Mouse (Mus musculus) heart, embryonic 12.5 days (tissue): ENCODE results near the gene Zfp473. TPM values are rescaled to one million over a fixed set of nuclear protein-coding genes. Genes with fewer than 3 reads are reported as not detected.
A peak's percentile ranks its signal among the peaks of the same experiment; 100 is the strongest.
"Not testable (repeated sequence)": the region's sequence is repeated elsewhere in the genome, so short reads cannot be mapped to it uniquely, and the experiment has no call there.

Source experiments
- ATAC-seq: fragments of 200-750 bp; cut with Nextera tagmentation; 2 replicates; pipeline ENCODE4 v1.8.0; 2017; ENCODE audit warnings: moderate TSS enrichment, moderate library complexity; ENCODE audit not compliant: insufficient number of reproducible peaks, low FRiP score
- H3K27ac ChIP-seq: fragments of 300-500 bp; sonication (generic); 2 replicates; pipeline ENCODE4 v1.5.1; 2016; ENCODE audit warnings: mild to moderate bottlenecking, moderate library complexity; ENCODE audit not compliant: poor library complexity, severe bottlenecking
- H3K27me3 ChIP-seq: fragments of 300-500 bp; sonication (generic); replicated peaks from 2 replicates; pipeline ENCODE4 v1.6.1; 2016; ENCODE audit warnings: mild to moderate bottlenecking, moderate library complexity
- H3K36me3 ChIP-seq: fragments of 300-500 bp; sonication (generic); 2 replicates; pipeline ENCODE4 v1.6.1; 2016; ENCODE audit warnings: mild to moderate bottlenecking, moderate library complexity
- H3K4me1 ChIP-seq: fragments of 300-500 bp; sonication (generic); replicated peaks from 2 replicates; pipeline ENCODE4 v1.6.1; 2016; ENCODE audit warnings: mild to moderate bottlenecking
- H3K4me2 ChIP-seq: fragments of 300-500 bp; sonication (generic); 2 replicates; pipeline ENCODE4 v1.6.1; 2016; ENCODE audit warnings: mild to moderate bottlenecking, moderate library complexity
- H3K4me3 ChIP-seq: fragments of 300-500 bp; sonication (generic); 2 replicates; pipeline ENCODE4 v1.5.1; 2016; ENCODE audit warnings: mild to moderate bottlenecking
- H3K9ac ChIP-seq: fragments of 300-500 bp; sonication (generic); 2 replicates; pipeline ENCODE4 v1.6.1; 2016; ENCODE audit warnings: mild to moderate bottlenecking, moderate library complexity
- H3K9me3 ChIP-seq: fragments of 300-500 bp; sonication (generic); replicated peaks from 2 replicates; pipeline ENCODE4 v1.6.1; 2016; ENCODE audit warnings: mild to moderate bottlenecking, moderate library complexity
- WGBS: fragments of 180-500 bp; shearing (Covaris S2); methylation state at CpG from one replicate; pipeline ENCODE4 v1.1.7; 2016; 5-methylcytosine and 5-hydroxymethylcytosine counted together
- polyA plus RNA-seq: library from polyadenylated mRNA; unstranded; fragments of >200 nt; fragmentation: Nextera tagmentation; extraction: Ambion mirVana; gene quantifications from 2 replicates; pipeline ENCODE4 v1.2.1, GENCODE M21; 2016

The Zfp473 gene
- polyA plus RNA-seq, 1 experiment from 2014 or later, result 0.78 TPM

DNA sequence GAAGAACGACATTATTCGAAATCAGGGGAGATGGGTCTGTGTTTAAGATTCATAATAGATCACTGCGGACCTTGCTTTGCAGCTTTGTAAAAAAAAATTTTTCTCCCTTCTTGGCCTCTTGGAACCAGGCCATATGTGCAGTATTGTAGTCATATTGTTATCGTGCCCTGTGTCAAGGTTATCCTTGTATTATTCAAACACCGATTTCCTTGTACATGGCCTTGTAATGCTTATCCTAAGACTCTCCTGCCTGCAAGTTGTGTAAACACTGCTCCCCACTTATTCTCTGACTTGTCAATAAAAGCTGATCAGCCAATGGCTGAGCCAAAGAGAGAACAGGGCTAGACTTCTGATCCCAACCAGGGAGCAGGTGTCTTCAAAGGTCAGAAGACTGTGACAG, 28.8 kb downstream of the Zfp473 start:
- ATAC-seq, result no peak
- no peak overlapping the region for H3K9ac ChIP-seq
- no peaks in the 10 kb centered on the region for H3K4me1 ChIP-seq
- no peak overlapping the region for H3K27ac ChIP-seq
- 71% methylated on average over 5 of the region's 5 CpGs for WGBS
- no peak overlapping the region for H3K4me2 ChIP-seq
- peaks cover 31% of the 10 kb centered on the region for H3K27me3 ChIP-seq
- H3K4me3 ChIP-seq, result no peak overlapping the region
- H3K36me3 ChIP-seq, result no peaks in the 10 kb centered on the region
- H3K9me3 ChIP-seq, result no peaks in the 10 kb centered on the region

DNA sequence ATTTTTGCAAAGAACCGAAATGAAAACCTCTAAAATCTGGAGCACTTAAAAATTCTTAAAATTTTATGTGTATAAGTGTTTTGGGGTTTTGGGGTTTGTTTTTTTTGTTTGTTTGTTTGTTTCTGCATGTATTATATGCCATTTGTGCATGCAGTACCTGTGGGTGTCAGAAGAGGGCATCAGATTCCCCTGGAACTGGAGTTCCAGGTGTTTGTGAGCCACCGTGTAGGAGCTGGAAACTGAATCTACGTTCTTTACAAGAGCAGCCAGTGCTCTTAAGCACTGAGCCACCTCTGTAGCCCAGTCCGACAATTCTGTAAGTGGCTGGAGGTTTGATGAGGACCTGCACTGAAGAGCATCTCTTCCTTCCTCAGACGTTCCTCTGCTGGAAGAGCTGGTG, 41.0 kb downstream of the Zfp473 start:
- 83% methylated on average over 5 of the region's 5 CpGs for WGBS
- H3K4me2 ChIP-seq, result no peak overlapping the region
- no peak overlapping the region for H3K27ac ChIP-seq
- H3K4me3 ChIP-seq, result no peak overlapping the region
- no peak for ATAC-seq
- 0 out of 2 replicates have a peak, but pooled peaks cover 5% of the 10 kb centered on the region for H3K27me3 ChIP-seq
- H3K9ac ChIP-seq, result no peak overlapping the region
- H3K36me3 ChIP-seq, result no peaks in the 10 kb centered on the region
- no peaks in the 10 kb centered on the region for H3K4me1 ChIP-seq
- H3K9me3 ChIP-seq, result peaks cover 10% of the 10 kb centered on the region; the same call in 1 of the 2 replicates

DNA sequence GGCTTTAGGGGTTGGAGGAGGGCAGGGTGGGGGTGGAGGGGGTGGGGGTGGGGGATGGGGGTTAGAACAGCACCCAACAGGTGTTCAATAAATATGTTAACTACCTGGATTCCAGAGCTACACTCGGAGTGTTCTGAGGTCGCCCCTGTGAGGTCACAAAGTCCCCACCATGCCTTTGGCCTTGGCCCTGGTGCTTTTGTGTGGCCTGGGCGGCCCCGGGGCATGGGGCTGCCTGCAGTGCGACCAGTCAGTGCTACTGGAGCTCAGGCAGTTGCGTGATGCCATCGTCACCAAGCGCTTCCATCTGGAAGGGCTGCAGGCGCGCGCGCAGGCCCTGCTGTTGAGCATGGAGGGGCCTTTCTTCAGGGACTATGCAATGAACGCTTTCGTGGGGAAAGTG, 42.3 kb downstream of the Zfp473 start, which contains the start of gene Izumo2:
Gene Izumo2, plus strand, starts transcription at position 169 of the 400 bp plus-strand sequence.
- Histone ChIP-seq H3K4me3 (no peak within 1 kb of the TSS), H3K36me3 (no peaks in the 10 kb centered on the region), H3K4me1 (no peaks in the 10 kb centered on the region), H3K27me3 (0 out of 2 replicates have a peak, but pooled peaks cover 5% of the 10 kb centered on the region), H3K9ac (no peak within 1 kb of the TSS), H3K9me3 (peaks cover 10% of the 10 kb centered on the region; the same call in 1 of the 2 replicates), H3K27ac (no peak within 1 kb of the TSS), H3K4me2 (no peak within 1 kb of the TSS)
- 74% methylated on average over 14 of the region's 14 CpGs for WGBS
- no peak for ATAC-seq

DNA sequence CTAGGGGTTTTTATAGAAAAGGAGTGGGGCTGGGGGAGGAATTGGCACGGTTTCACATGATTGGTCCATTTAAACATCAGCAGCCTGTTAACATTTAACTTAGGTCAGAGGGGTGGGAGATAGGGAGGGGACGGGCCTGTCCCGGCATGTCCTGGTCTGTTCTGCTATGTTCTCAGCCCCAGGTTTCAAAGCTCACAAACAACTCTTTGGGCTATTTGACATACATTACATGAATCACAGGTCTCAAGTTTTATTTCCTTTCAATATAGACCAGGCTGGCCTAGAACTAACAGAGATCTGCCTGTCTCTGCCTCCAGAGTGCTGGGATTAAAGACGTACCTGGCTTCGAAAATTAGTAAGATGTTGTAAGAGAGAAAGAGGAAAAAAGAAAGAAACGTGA, 42.8 kb downstream of the Zfp473 start:
- not testable (repeated sequence) for ATAC-seq, H3K9ac ChIP-seq, H3K27me3 ChIP-seq, H3K27ac ChIP-seq, H3K4me1 ChIP-seq, H3K36me3 ChIP-seq, H3K4me2 ChIP-seq, H3K4me3 ChIP-seq
- WGBS, result 76% methylated on average over 6 of the region's 6 CpGs
- H3K9me3 ChIP-seq, result peaks cover 10% of the 10 kb centered on the region; the same call in 1 of the 2 replicates

DNA sequence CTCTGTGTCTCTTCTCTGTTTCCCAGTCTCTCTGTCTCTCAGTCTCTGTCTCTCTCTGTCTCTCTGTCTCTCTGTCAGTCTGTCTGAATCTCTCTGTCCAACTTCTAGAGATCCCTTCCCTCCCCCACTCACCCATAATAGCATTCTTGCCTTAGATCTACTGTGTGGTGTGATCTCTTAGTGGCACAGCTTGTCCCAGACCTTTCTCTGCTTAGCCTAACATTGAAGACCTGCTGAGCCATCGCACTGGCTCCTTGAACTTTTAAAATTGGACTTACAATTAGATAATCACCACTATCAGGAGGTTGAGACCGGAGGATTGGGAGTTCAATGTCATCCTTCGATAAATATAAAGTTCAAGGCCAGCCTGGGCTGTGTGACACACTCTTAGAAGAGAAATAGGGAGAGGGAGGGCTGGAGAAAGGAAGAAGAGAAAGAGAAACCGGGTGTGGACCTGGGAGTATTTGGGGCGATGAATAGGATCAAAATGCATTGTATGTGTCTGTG, 43.6 kb downstream of the Zfp473 start:
- Histone ChIP-seq H3K27ac (no peak overlapping the region), H3K4me3 (no peak overlapping the region), H3K9me3 (peaks cover 10% of the 10 kb centered on the region; the same call in 1 of the 2 replicates), H3K4me2 (no peak overlapping the region), H3K9ac (no peak overlapping the region), H3K4me1 (no peaks in the 10 kb centered on the region), H3K27me3 (no peaks in the 10 kb centered on the region), H3K36me3 (no peaks in the 10 kb centered on the region)
- no peak for ATAC-seq
- 82% methylated on average over 5 of the region's 5 CpGs for WGBS

DNA sequence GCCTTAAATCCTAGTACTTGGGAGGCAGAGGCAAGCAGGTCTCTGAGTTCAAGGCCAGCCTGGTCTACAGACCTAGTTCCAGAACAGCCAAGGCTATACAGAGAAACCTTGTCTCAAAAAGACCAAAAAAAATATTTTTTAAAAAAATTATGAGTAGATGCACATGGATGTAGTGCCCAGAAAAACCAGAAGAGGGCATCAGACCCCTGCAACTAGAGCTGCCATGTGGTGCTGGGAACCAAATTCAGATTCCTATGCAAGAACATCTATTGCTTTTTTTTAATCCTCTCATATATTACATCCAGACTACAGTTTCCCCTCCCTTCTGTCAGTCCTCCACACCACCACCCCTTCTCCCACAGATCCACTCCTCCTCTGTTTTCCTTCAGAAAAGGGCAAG, 44.5 kb downstream of the Zfp473 start:
- H3K4me1 ChIP-seq, result no peaks in the 10 kb centered on the region
- no peak overlapping the region for H3K9ac ChIP-seq
- H3K36me3 ChIP-seq, result no peaks in the 10 kb centered on the region
- no peak for ATAC-seq
- no peak overlapping the region for H3K27ac ChIP-seq
- H3K9me3 ChIP-seq, result peaks cover 10% of the 10 kb centered on the region; the same call in 1 of the 2 replicates
- H3K27me3 ChIP-seq, result no peaks in the 10 kb centered on the region
- H3K4me2 ChIP-seq, result no peak overlapping the region
- no peak overlapping the region for H3K4me3 ChIP-seq

- no peak for ATAC-seq
- Histone ChIP-seq H3K27me3 (no peaks in the 10 kb centered on the region; the same call in 1 of the 2 replicates), H3K4me1 (no peaks in the 10 kb centered on the region), H3K9me3 (peaks cover 9% of the 10 kb centered on the region; the same call in 1 of the 2 replicates), H3K4me3 (no peak overlapping the region), H3K36me3 (no peaks in the 10 kb centered on the region), H3K9ac (no peak overlapping the region), H3K4me2 (no peak overlapping the region), H3K27ac (no peak overlapping the region)
- WGBS, result 85% methylated on average over 4 of the region's 4 CpGs
Observed at GRCm38 (mm10) chr7:44705086-44705485, 45.8 kb downstream of the Zfp473 start.

DNA sequence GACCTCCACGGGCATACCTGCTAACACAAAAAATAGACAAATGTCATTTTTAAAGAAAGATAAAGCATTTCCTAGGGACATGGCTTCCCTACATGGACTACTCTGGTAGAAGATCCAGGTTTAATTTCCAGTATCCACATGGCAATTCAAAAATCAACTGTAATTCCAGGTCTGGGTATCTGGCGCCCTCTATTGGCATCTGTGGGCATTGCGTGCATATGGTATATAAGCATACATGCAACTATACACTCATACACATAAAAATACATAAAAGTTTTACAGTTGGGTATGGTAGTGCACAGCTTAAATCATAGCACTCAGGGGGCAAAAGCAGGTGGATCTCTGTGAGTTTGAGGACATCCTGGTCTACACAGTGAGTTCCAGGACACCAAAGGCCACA, 46.5 kb downstream of the Zfp473 start:
- no peak for ATAC-seq
- Histone ChIP-seq H3K36me3 (no peaks in the 10 kb centered on the region), H3K9me3 (peaks cover 7% of the 10 kb centered on the region; the same call in 1 of the 2 replicates), H3K9ac (no peak overlapping the region), H3K27me3 (no peaks in the 10 kb centered on the region; the same call in 1 of the 2 replicates), H3K27ac (no peak overlapping the region), H3K4me3 (no peak overlapping the region), H3K4me2 (no peak overlapping the region), H3K4me1 (no peaks in the 10 kb centered on the region)
- WGBS, result 59% methylated on average over 3 of the region's 3 CpGs

- no peak for ATAC-seq
- peaks cover 8% of the 10 kb centered on the region for H3K27me3 ChIP-seq
- no peak overlapping the region for H3K9ac ChIP-seq
- WGBS, result 67% methylated on average over 8 of the region's 8 CpGs
- no peak overlapping the region for H3K4me2 ChIP-seq
- H3K36me3 ChIP-seq, result no peaks in the 10 kb centered on the region
- H3K27ac ChIP-seq, result no peak overlapping the region
- H3K9me3 ChIP-seq, result peaks cover 7% of the 10 kb centered on the region; the same call in 1 of the 2 replicates
- no peaks in the 10 kb centered on the region for H3K4me1 ChIP-seq
- H3K4me3 ChIP-seq, result no peak overlapping the region
Observed at GRCm38 (mm10) chr7:44702985-44703384, 47.9 kb downstream of the Zfp473 start.

GRCm38 (mm10) chr7:44701921-44702320, 48.9 kb downstream of the Zfp473 start:
- ATAC-seq, result no peak
- Histone ChIP-seq H3K4me2 (no peak overlapping the region), H3K36me3 (no peaks in the 10 kb centered on the region), H3K4me1 (peaks cover 11% of the 10 kb centered on the region), H3K27ac (no peak overlapping the region), H3K9ac (no peak overlapping the region), H3K4me3 (no peak overlapping the region), H3K9me3 (peaks cover 7% of the 10 kb centered on the region; the same call in 1 of the 2 replicates), H3K27me3 (peaks cover 12% of the 10 kb centered on the region)
- 4% methylated on average over 6 of the region's 6 CpGs for WGBS

GRCm38 (mm10) chr7:44697980-44698379, 52.9 kb downstream of the Zfp473 start:
- no peak for ATAC-seq
- H3K9ac ChIP-seq, result no peak overlapping the region
- no peaks in the 10 kb centered on the region for H3K9me3 ChIP-seq
- H3K4me2 ChIP-seq, result no peak overlapping the region
- no peak overlapping the region for H3K4me3 ChIP-seq
- WGBS, result 56% methylated on average over 7 of the region's 7 CpGs
- no peak overlapping the region for H3K27ac ChIP-seq
- peaks cover 19% of the 10 kb centered on the region for H3K27me3 ChIP-seq
- H3K4me1 ChIP-seq, result peaks cover 15% of the 10 kb centered on the region
- H3K36me3 ChIP-seq, result no peaks in the 10 kb centered on the region

GRCm38 (mm10) chr7:44697191-44697710, 53.6 kb downstream of the Zfp473 start:
- H3K9me3 ChIP-seq, result no peaks in the 10 kb centered on the region
- ATAC-seq, result peak; percentile 34; the same call in 1 of the 2 replicates
- H3K4me2 ChIP-seq, result peak overlapping the region; percentile 34
- H3K27me3 ChIP-seq, result peaks cover 19% of the 10 kb centered on the region
- no peaks in the 10 kb centered on the region for H3K36me3 ChIP-seq
- H3K9ac ChIP-seq, result no peak overlapping the region
- 11% methylated on average over 20 of the region's 20 CpGs for WGBS
- H3K4me3 ChIP-seq, result no peak overlapping the region
- H3K4me1 ChIP-seq, result peaks cover 15% of the 10 kb centered on the region
- no peak overlapping the region; the same call in 1 of the 2 replicates for H3K27ac ChIP-seq
